Mouse (Mus musculus) cerebellum, postnatal 14 days (tissue): ENCODE data around the gene Gstp2.
"Not testable (repeated sequence)": the region's sequence is repeated elsewhere in the genome, so short reads cannot be mapped to it uniquely, and the experiment has no call there.

ENCODE experiments used
- DNase-seq, 2 experiments: peaks; one replicate each; pipeline ENCODE4 v3.0.0; 2021; ENCODE audit warnings: mixed read lengths in 2 of 2

Gstp2 gene

GRCm38 (mm10) chr19:4070311-4070710 is 24.5 kb upstream of the Gstp2 start:
- no peak for DNase-seq

GRCm38 (mm10) chr19:4068717-4069410 is 23.0 kb upstream of the Gstp2 start:
- DNase-seq = no peak

DNA sequence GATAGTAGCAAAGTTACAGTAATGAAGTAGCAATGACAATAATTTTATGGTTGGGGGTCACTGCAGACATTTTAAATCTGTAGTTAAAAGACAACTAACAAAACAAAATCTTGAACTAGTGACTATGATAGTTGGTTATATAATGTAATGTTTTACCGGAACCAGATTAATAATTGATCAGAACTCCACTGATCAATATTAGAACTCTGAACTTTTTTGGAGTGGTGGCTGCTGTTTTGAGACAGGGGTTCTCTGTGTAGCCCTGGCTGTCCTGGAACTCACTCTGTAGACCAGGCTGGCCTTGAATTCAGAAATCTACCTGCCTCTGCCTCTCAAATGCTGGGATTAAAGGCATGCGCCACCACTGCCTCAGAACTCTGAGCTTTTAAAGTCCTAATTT is 22.4 kb upstream of the Gstp2 start:
- DNase-seq = not testable (repeated sequence)

DNA sequence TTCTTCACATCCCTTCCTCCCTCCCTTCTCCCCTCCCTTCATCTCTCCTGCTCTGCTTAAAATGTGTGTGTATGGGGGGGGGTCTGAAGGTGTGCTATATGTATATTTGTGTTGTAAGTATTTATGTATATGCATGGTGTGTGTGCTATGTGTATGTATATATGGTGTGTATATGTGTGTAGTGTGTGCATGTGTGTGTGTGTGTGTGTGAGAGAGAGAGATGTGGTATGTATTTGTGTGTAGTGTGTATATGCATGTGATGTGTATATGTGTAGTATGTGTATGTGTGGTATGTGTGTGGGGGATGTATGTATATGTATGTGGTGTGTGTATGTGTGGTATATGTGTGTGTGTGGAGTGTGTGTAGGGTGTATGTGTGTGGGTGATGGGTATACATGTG is 21.1 kb upstream of the Gstp2 start:
- DNase-seq = no peak

GRCm38 (mm10) chr19:4066280-4066679 is 20.5 kb upstream of the Gstp2 start:
- no peak for DNase-seq

GRCm38 (mm10) chr19:4064501-4064900 is 18.7 kb upstream of the Gstp2 start:
- not testable (repeated sequence) for DNase-seq

GRCm38 (mm10) chr19:4063357-4063756 is 17.5 kb upstream of the Gstp2 start:
- DNase-seq = not testable (repeated sequence)

DNA sequence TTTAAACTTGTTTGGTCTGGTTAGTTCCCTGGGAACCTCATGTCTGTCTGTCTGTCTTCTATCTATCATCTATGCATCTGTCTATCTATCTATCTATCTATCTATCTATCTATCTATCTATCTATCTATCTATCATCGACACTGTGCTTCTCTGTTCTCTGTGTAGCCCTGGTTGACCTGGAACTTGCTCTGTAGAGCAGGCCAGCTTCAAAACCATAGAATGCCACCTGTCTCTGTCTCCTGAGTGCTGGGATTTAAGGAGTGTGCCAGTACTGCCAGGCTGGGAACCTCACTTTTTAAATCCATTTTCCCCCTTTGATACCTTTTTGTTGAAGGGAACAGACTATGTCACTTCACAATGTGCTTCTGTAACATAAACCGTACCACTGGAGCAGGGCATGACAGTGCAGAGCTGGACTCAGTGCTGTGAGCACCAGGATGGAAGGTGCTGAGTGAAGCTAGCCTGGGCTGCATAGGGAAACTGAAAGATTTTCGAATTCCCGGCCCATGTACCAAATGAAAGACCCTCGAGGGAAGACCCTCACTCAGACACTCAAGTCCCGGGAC is 15.2 kb upstream of the Gstp2 start:
- no peak for DNase-seq

- DNase-seq = not testable (repeated sequence)
Measured at GRCm38 (mm10) chr19:4060044-4060898, 14.4 kb upstream of the Gstp2 start.

GRCm38 (mm10) chr19:4059069-4059740 is 13.4 kb upstream of the Gstp2 start, which contains the start of gene Gstp3:
Gstp3 (minus strand) TSS chr19:4059569.
- DNase-seq = no peak

- DNase-seq = no peak
Measured at GRCm38 (mm10) chr19:4058581-4058980, 12.8 kb upstream of the Gstp2 start.

GRCm38 (mm10) chr19:4057962-4058361 is 12.1 kb upstream of the Gstp2 start:
- no peak for DNase-seq

DNA sequence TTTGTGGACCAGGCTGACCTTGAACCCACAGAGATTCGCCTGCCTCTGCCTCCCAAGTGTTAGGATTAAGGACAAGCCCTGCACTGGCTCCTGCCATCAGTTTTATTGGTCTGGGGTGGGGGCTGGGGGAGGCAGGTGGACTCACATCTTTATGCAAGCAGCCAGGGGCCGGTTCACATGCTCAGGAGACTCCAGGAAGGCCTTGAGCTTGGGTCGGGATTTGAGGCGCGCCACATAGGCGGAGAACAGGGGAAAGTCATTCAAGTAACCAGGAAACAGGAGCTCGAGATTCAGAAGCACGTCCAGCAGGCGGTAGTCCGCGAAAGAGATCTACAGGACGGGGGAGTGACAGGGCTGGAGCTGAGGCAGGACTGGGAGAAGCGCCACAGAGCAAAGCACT is 11.6 kb upstream of the Gstp2 start:
- DNase-seq = no peak

DNA sequence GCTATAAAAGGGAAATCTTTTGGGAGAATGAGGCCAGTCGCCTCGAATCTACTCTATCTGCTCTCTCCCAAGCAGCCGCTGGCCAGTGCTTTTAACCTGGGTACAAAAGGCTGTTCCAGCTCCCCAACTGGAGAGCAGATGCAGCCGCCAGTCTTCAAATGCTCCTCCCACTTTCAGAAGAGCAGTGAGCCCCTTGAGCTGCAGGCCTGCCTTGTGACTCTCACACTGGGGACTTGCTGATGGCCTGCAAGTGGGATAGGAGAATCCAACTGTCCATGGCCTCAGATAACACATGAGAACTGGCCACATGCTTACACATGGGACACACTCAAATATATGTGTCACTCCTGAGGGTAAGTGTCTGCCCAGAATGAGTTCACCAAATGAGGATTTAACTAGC is 10.9 kb upstream of the Gstp2 start:
- no peak for DNase-seq

DNA sequence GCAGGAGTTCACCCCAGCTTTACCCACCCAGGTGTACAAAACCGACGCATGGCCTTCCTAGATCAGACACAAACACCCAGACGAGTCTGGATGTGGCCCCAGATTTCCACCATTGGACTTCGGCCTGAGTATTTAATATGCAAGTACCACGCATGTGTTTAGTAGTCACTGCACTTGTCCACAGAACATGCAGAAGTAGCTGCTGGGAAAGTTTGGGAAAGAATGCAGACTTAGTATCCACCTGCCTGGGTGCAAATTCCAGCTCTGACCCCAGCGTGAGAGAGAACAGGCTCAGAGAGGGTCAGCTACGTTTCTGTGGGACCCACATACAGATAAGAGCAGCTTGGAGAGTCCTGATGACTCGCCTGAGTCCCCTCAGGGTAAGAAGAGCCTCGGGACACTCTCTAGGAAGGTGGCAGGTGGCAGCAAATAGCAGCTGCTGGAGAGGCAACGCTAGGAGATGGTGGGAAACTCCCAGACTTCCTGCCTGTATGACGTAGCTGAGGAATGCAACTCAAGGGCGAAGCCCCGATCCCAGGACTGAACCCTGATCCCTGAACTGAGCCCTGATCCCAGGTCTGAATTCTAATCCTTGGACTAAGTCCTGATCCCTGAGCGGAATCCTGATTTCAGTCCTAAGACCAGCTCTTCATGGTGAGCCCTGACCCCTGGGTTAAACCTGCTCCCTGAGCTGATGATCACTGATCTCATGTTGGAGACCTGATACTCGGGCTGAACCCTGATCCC is 10.3 kb upstream of the Gstp2 start:
- no peak for DNase-seq

- DNase-seq = peak; percentile 68 to 76
Measured at GRCm38 (mm10) chr19:4055216-4055946, 9.6 kb upstream of the Gstp2 start.

- DNase-seq = no peak
Measured at GRCm38 (mm10) chr19:4054613-4055012, 8.8 kb upstream of the Gstp2 start.

DNA sequence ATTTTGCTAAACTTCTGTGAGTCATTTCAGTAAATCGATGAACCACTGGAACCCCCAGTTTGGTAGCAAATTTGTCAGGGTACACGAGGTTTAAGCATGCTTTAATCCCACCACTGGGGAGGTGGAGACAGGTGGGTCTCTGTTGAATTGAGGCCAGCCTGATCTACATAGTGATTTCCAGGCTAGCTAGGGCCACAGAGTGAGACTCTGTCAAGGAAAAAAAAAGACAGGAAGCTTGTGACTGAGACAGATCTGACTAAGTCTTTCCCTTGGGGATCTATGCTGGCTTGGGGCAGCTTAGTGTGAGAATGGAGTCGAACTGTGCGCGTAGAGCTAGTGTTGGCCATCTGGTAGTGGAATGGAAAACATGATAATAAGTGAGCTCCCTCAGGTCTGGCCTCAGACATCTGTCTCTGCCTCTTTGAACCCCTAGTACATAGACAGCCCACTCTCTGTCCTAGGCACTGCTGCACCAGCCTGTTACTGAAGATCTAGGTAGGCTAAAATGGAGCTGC is 6.8 kb upstream of the Gstp2 start:
- no peak for DNase-seq

DNA sequence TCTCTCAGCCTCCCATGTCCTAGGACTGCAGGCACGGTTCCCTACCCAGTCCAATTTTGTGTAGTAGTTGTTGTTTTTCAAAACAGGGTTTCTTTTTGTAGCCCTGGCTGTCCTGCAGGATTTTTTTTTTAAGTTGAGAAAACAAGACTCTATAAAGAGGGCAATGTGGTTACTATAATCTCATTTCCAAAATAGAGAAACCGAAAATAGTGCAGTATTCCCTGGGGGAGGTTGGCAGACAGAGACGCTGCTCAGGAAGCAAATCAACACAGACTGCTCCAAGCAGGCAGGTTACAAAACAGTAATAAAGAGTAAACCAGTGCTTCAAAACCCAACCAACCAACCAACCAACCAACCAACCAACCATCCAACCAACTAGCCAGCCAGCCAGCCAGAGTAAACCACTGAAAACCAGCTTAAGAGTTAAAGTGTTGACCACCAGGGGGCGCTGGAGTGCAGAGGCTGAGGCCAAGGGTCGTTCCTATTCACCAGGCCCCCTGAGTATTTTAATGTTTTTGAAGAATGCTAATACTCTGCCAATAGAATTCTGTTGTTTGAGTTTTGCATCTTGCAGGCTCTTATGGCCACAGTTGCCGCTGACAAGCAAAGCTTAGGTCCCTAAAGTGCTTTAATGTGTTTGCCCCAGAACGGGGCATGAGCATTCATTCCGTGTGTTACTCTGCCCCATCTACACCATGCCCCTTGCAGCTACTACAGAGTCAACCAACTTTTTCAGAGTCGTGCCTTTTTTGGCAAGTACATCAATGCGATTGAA is 6.1 kb upstream of the Gstp2 start:
- peak; percentile 84 to 90 for DNase-seq

DNA sequence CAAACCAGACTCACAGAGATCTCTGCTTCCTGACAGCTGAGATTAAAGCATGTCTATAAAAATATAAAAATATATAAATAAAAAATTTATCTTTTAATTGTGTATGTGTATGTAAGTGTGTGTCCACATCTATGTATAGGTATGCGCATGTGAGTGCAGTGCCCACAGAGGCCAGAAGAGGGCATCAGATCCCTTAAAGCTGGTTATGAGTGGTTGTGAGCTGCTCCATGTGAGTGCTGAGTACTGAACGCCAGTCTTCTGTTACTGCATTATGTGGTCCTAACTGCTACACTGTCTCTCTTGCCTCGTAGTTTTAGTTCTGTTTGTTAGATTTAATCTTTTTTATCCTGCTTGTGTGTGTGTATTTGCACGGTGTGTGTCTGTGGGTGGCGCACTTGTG is 5.2 kb upstream of the Gstp2 start:
- peak in 1 of 2 experiments; percentile 44 for DNase-seq

DNA sequence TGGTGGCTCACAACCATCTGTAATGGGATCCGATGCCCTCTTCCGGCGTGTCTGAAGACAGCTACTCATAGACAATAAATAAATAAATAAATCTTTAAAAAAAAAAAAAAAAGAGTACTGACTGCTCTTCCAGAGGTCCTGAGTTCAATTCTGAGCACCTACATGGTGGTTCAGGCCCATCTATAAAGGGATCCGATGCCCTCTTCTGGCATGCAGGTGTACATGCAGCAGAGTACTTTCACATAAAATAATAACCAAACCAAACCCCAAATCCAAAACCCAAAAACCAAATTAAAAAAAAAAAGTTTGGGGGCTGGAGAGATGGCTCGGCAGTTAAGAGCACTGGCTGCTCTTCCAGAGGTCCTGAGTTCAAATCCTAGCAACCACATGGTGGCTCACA is 3.2 kb upstream of the Gstp2 start:
- not testable (repeated sequence) for DNase-seq
